Mouse (Mus musculus): ENCODE measurements around the gene Ms4a6c.

DNA sequence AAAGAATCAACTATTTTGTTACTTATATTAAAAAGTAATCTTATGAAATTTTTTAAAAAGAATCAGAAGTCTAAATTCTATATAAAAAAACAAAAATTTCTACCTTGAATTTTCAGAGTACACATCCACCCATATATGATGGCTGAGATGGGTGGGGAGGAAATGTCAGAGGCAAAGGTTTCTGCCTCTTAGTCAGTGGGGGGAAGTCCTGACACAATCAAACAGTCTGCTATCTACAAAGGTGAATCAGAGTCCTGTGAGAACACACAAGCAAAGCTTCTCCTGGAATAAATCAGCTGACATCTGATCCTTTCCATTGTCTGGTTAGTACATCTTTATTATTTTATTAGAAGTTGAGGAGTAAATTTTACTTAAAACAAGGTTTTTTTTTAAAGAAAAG is 25.8 kb upstream of the Ms4a6c start, which contains the start of gene Ms4a4b:
- no peak for TF ChIP-seq CTCF (IDR thresholded peaks at IDR 0.05; ENCODE audit: borderline replicate concordance, insufficient read depth, low read depth, low read length)
- TF ChIP-seq POLR2A (IDR thresholded peaks at IDR 0.05; ENCODE audit: borderline replicate concordance, insufficient read depth, low read length), result no peak

Data from cerebellum, adult 2 months (tissue).